Mouse (Mus musculus) megakaryocyte, embryonic 14.5 days (primary cell): ENCODE results near the gene Ap3b1.

Experiments used
- FLI1 ChIP-seq: IDR thresholded peaks from 2 replicates; pipeline ENCODE4 v1.6.1; 2012; ENCODE audit warnings: low read length, inconsistent platforms, mixed read lengths
- GATA1 ChIP-seq: IDR thresholded peaks from 3 replicates; pipeline ENCODE4 v1.6.1; 2012; ENCODE audit warnings: mixed read lengths, low read length, inconsistent platforms, borderline replicate concordance

- TF ChIP-seq GATA1 (no peak), FLI1 (no peak)
Measured at GRCm38 (mm10) chr13:94549580-94549979, 190.8 kb downstream of the Ap3b1 start.
